Mouse (Mus musculus) cortical plate, adult 2 months (tissue): ENCODE measurements at regions not wholly inside any gene's neighbourhood (a gene's known extent, or its start where the extent isn't known, plus 50 kb on each side); places are given as distances from the start of the nearest gene placed in this dataset.
"Not testable (repeated sequence)": the region's sequence is repeated elsewhere in the genome, so short reads cannot be mapped to it uniquely, and the experiment has no call there.

Experiments
- H3K27ac ChIP-seq: fragments of 200-500 bp; 2 replicates; pipeline ENCODE4 v1.5.1; 2012; ENCODE audit warnings: low read length, control low read depth, inconsistent platforms; ENCODE audit not compliant: insufficient read depth
- H3K4me1 ChIP-seq: fragments of 200-500 bp; 2 replicates; pipeline ENCODE4 v1.6.1; 2011; ENCODE audit warnings: low read length; ENCODE audit not compliant: control insufficient read depth, insufficient read depth
- H3K4me3 ChIP-seq: fragments of 200-500 bp; 2 replicates; pipeline ENCODE4 v1.5.1; 2011; ENCODE audit warnings: mild to moderate bottlenecking, low read length, control low read depth; ENCODE audit not compliant: insufficient read depth
- CTCF ChIP-seq: fragments of 200-500 bp; IDR thresholded peaks from 2 replicates; pipeline ENCODE4 v1.5.1; 2011; ENCODE audit warnings: mild to moderate bottlenecking, control low read depth, low read length; ENCODE audit not compliant: insufficient read depth; ENCODE audit errors: extremely low read depth
- POLR2A ChIP-seq: fragments of 200-500 bp; IDR thresholded peaks from 2 replicates; pipeline ENCODE4 v1.6.1; 2011; ENCODE audit warnings: mild to moderate bottlenecking, low read length, control low read depth; ENCODE audit not compliant: insufficient read depth; ENCODE audit errors: extremely low read depth

GRCm38 (mm10) chr2:123655551-123655950 is 434.2 kb upstream of the Sema6d start:
- TF ChIP-seq POLR2A (no peak), CTCF (no peak)
- no peaks in the 10 kb centered on the region for H3K4me1 ChIP-seq
- no peak overlapping the region for H3K4me3 ChIP-seq
- no peak overlapping the region for H3K27ac ChIP-seq

- TF ChIP-seq CTCF, result no peak
- no peak for TF ChIP-seq POLR2A
- Histone ChIP-seq H3K27ac (no peak overlapping the region), H3K4me3 (no peak overlapping the region), H3K4me1 (no peaks in the 10 kb centered on the region)
Measured at GRCm38 (mm10) chr2:123688290-123689030, 401.3 kb upstream of the Sema6d start.

DNA sequence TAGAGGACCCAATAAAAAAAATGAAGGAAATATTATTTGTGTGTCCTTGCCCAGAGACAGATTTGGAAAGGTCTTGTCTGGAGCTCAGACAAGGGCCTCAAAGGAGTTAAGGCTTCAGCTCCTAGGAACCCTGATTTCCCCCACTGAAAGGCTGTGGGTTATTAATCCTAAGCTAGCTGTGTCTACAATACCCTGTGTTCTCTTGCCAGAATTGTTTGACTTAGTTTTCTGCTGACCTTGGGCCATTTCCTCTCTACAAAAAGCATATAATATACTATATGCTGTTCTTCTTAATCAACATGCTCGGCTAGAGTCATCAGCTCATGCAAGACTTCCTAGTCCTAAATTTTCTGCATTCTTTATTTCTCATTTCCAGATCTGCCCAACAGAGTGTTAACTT is 400.0 kb upstream of the Sema6d start:
- Histone ChIP-seq H3K4me3 (no peak overlapping the region), H3K4me1 (no peaks in the 10 kb centered on the region), H3K27ac (no peak overlapping the region)
- TF ChIP-seq POLR2A (no peak), CTCF (no peak)

DNA sequence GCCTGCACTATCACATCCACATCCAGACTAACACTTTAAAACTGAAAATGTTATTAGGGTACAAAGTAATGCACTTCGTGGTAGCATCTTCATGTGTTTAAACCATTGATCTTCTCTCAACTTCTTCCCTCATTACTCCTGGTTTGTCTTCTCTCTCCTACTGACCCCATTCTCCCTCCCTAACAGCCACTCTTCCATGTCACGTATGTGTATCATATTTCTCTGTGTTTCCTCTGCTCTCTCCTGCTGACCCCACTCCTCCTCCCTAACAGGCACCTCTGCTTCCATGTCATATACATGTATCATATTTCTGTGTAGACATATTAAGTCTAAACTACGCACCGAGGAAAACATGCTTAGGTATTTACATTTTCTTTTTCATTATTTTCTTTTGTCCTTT is 350.1 kb upstream of the Sema6d start:
- Histone ChIP-seq H3K27ac (no peak overlapping the region), H3K4me3 (no peak overlapping the region), H3K4me1 (no peaks in the 10 kb centered on the region)
- no peak for TF ChIP-seq CTCF

DNA sequence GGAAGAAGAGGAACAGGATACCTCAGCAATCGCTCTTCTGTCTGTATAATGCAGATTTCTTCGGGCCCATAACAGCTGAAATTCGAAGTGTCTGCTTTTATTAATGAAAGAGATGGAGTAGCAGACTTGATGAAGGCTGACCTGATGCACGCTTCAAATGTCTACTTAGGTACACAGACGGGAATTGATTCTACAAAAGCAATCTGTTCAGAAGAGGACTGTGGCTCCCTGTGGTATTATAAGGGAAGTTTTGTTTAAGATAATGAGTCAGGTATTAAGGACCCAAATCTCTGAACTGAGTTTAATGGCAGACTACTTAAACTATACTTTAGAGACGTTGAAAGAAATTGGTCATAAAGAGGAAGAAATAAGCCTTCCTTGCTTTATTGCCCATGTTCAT is 349.2 kb upstream of the Sema6d start:
- Histone ChIP-seq H3K4me3 (no peak overlapping the region), H3K27ac (no peak overlapping the region), H3K4me1 (no peaks in the 10 kb centered on the region)
- no peak for TF ChIP-seq CTCF
- no peak for TF ChIP-seq POLR2A

- no peak overlapping the region for H3K4me3 ChIP-seq
- H3K4me1 ChIP-seq, result no peaks in the 10 kb centered on the region
- no peak for TF ChIP-seq CTCF
- TF ChIP-seq POLR2A, result no peak
- H3K27ac ChIP-seq, result no peak overlapping the region
Measured at GRCm38 (mm10) chr2:123754220-123754619, 335.5 kb upstream of the Sema6d start.

DNA sequence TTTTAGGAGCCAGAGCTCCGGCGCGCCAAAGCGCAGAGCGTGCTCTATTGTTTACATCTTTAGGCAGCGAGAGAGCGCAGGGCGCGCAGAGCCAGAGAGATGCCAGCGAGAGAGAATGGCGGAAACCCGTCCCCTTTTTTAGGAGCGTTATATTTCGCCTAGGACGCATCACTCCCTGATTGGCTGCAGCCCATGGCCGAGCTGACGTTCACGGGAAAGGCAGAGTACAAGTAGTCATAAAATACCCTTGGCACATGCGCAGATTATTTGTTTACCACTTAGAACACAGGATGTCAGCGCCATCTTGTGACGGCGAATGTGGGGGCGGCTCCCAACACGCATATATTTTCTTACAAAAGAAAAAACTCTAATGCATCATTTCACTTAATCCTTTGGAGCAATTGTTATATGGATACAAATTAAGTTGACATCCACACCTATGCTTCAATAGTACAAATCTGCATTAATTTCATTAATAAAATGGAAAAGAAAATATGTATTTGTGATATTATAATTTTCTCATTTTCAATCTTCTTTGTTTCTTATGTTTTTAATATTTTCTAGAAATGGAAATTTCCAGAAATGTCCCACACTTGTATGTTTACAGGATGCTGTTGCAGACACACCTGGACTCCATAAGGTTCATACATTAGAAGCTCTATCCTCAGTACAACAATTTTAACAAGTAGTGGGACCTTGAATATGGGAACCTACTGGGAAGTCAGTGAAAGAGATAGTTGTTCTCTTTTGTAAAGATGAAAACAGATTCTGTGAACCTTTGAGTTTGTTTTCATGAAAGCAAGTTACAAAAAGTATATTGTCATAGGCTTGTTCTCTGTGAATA is 334.9 kb upstream of the Sema6d start:
- H3K27ac ChIP-seq, H3K4me3 ChIP-seq, H3K4me1 ChIP-seq: not testable (repeated sequence)

DNA sequence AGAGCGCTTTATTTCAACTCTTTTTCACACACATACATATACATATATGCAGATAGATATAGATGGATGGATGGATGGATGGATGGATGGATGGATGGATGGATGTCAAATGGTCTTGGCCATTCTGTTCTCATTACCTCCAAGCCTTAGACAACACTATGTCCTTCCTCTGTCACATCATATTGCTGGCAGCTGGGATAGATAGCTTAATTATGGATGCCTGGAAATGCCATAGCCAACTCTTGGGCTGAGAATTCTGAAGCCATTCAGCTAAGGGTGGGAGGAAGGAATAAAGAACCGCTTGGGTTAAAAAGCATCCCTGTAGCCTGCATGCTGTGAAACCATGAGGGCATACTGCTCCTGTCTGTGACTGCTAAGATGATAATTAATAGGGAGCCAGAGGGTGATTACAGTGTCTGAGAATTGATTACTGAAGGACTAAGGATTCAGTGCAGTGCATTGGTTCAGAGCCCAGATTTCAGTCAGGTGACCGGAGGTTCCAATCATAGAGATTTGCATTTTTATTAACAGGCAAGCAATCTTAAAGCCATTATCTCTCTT is 290.5 kb upstream of the Sema6d start:
- TF ChIP-seq CTCF (no peak), POLR2A (no peak)
- Histone ChIP-seq H3K4me1 (no peaks in the 10 kb centered on the region), H3K4me3 (no peak overlapping the region), H3K27ac (no peak overlapping the region)

DNA sequence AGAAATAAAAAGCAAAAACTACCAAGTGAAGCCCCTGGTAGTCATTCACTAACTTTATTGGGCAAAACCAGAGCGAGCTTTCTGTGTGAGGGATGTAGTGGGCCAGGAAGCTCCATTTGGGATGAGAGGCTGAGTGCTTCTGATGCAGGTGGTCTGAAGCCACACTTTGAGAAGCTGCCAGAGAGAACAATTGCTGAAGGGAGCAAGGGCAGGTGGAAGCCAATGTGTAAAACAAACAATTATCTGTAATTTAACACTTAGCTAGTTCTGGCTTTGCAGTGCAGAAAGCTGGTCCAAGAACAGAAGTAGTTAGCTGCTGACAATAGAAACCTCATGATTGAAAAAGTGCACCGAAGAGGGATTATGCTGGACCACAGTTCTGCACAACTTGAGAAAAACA is 284.1 kb upstream of the Sema6d start:
- H3K4me3 ChIP-seq, result no peak overlapping the region
- no peak for TF ChIP-seq POLR2A
- TF ChIP-seq CTCF, result no peak
- H3K4me1 ChIP-seq, result no peaks in the 10 kb centered on the region

GRCm38 (mm10) chr2:123806370-123806769 is 283.4 kb upstream of the Sema6d start:
- no peak overlapping the region for H3K4me3 ChIP-seq
- H3K27ac ChIP-seq, result no peak overlapping the region
- H3K4me1 ChIP-seq, result no peaks in the 10 kb centered on the region
- TF ChIP-seq POLR2A (no peak), CTCF (no peak)

More for the DNA sequence above, 284.1 kb upstream of the Sema6d start:
- H3K27ac ChIP-seq, result no peak overlapping the region
